In genomic region chr16:56886616-56887116, GRCm38 (mm10) we compare ENCODE assay signal across 10 mouse cellular contexts. TPM values are rescaled to one million over a fixed set of nuclear protein-coding genes. Genes with fewer than 3 reads are reported as not detected.
DNase-seq lines count a peak whose midpoint lies in the region; ATAC-seq and TF ChIP-seq lines count a peak whose summit lies in the region.
"Had no signal": no experiment of that assay in that cellular context is flagged by ENCODE, and none has a peak within 500 bp of the region (broad histone marks: within the 10 kb centered on the region; RNA-seq: fewer than 3 reads in every experiment).

No protein-coding gene starts in this region.

- peak overlapping the region; percentile 67 for H3K4me3 ChIP-seq in heart, embryonic 10.5 days
- H3K4me3 ChIP-seq in ES-E14 (ENCODE audit: insufficient read depth in 1 of 2, low read depth in 1 of 2, low read length in 2 of 2, poor library complexity in 1 of 2, severe bottlenecking in 1 of 2): peak overlapping the region in 1 of 2 experiments; percentile 92; a peak in 2 of 4 replicates
- peak overlapping the region; percentile 49 for H3K4me3 ChIP-seq in hindbrain, embryonic 13.5 days
- peak overlapping the region; percentile 49 for H3K4me3 ChIP-seq in midbrain, embryonic 13.5 days (replicated peaks)

- in situ Hi-C loops in ES-E14 (cut with MboI; ENCODE audit: low sequenced_read_pairs in 2 of 2, unreplicated experiment in 2 of 2): loop anchor here in 1 of 2 experiments (25.0 kb wide), 1 partner anchor 949 kb away; the partner anchor contains the start of gene Cep97

- no peak for ATAC-seq in hindbrain, embryonic 13.5 days (ENCODE audit: low FRiP score)
- no peak for ATAC-seq in midbrain, embryonic 13.5 days

- peak overlapping the region; percentile 83 for H3K4me2 ChIP-seq in hindbrain, embryonic 13.5 days
- peak overlapping the region; percentile 80 for H3K4me2 ChIP-seq in midbrain, embryonic 13.5 days (replicated peaks)

- no peak overlapping the region for H3K9ac ChIP-seq in ES-E14 (ENCODE audit: insufficient read depth, low read depth, low read length, poor library complexity, severe bottlenecking)
- 0 out of 2 replicates have a peak overlapping the region, but pooled peaks have one; percentile 43 for H3K9ac ChIP-seq in hindbrain, embryonic 13.5 days
- peak overlapping the region; percentile 55; the same call in 1 of the 2 replicates for H3K9ac ChIP-seq in midbrain, embryonic 13.5 days (replicated peaks)

- 0 out of 2 replicates have a peak overlapping the region, but pooled peaks have one; percentile 69 for H3K27ac ChIP-seq in heart, embryonic 10.5 days
- H3K27ac ChIP-seq in ES-E14 (ENCODE audit: insufficient read depth, low read depth, low read length, poor library complexity, severe bottlenecking): no peak overlapping the region
- no peak overlapping the region for H3K27ac ChIP-seq in hindbrain, embryonic 13.5 days
- H3K27ac ChIP-seq in midbrain, embryonic 13.5 days: no peak overlapping the region

- no peak for DNase-seq in heart, embryonic 10.5 days (ENCODE audit: low spot score)
- DNase-seq in heart, postnatal 25 days (ENCODE audit: low spot score): no peak
- DNase-seq in ES-E14 (ENCODE audit: low read depth, low spot score): no peak
- DNase-seq in adrenal gland, adult 2 months: no peak
- DNase-seq in adrenal gland, postnatal 25 days: no peak
- DNase-seq in kidney, adult 8-10 months: no peak
- DNase-seq: B cell, adult 2 months had no signal

- 35% methylated on average over 9 of the region's 9 CpGs for WGBS in heart, embryonic 10.5 days
- WGBS in hindbrain, embryonic 13.5 days: 27% methylated on average over 9 of the region's 9 CpGs
- 12% methylated on average over 9 of the region's 9 CpGs for WGBS in midbrain, embryonic 13.5 days

- H3K36me3 ChIP-seq in heart, embryonic 10.5 days: no peaks in the 10 kb centered on the region
- no peaks in the 10 kb centered on the region for H3K36me3 ChIP-seq in ES-E14 (ENCODE audit: control insufficient read depth, insufficient read depth, low read length, poor library complexity, severe bottlenecking)
- H3K36me3 ChIP-seq in hindbrain, embryonic 13.5 days: no peaks in the 10 kb centered on the region
- no peaks in the 10 kb centered on the region for H3K36me3 ChIP-seq in midbrain, embryonic 13.5 days

- no peaks in the 10 kb centered on the region for H3K9me3 ChIP-seq in heart, embryonic 10.5 days
- no peaks in the 10 kb centered on the region for H3K9me3 ChIP-seq in ES-E14 (ENCODE audit: control insufficient read depth, insufficient read depth, low read depth, low read length)
- H3K9me3 ChIP-seq in hindbrain, embryonic 13.5 days: no peaks in the 10 kb centered on the region
- no peaks in the 10 kb centered on the region for H3K9me3 ChIP-seq in midbrain, embryonic 13.5 days

- intact Hi-C loops in heart, postnatal 25 days (cut with DNase I): no loop called here

- H3K4me1 ChIP-seq in heart, embryonic 10.5 days: peaks cover 3% of the 10 kb centered on the region; the same call in 1 of the 2 replicates
- peaks cover 1 to 2% of the 10 kb centered on the region in 2 experiments; a peak in 1 of 4 replicates for H3K4me1 ChIP-seq in ES-E14 (ENCODE audit: control insufficient read depth in 2 of 2, insufficient read depth in 2 of 2, low read length in 2 of 2, poor library complexity in 1 of 2)
- peaks cover 8% of the 10 kb centered on the region for H3K4me1 ChIP-seq in hindbrain, embryonic 13.5 days (replicated peaks)
- H3K4me1 ChIP-seq in midbrain, embryonic 13.5 days (replicated peaks): peaks cover 10% of the 10 kb centered on the region

- no peaks in the 10 kb centered on the region for H3K27me3 ChIP-seq in heart, embryonic 10.5 days (ENCODE audit: insufficient read depth, poor library complexity, severe bottlenecking)
- H3K27me3 ChIP-seq in hindbrain, embryonic 13.5 days: no peaks in the 10 kb centered on the region
- no peaks in the 10 kb centered on the region for H3K27me3 ChIP-seq in midbrain, embryonic 13.5 days

TF ChIP-seq in ES-E14, 5 proteins besides CTCF, POLR2A, EP300 and RAD21:
- TF ChIP-seq MAFK (IDR thresholded peaks at IDR 0.05; ENCODE audit: insufficient read depth, low read depth, low read length) (no peak), ZC3H11A (IDR thresholded peaks at IDR 0.05; ENCODE audit: borderline replicate concordance, low read depth, low read length) (no peak), CHD2 (IDR thresholded peaks at IDR 0.05; ENCODE audit: low read depth, low read length) (no peak), HCFC1 (IDR thresholded peaks at IDR 0.05; ENCODE audit: borderline replicate concordance, insufficient read depth, low read length) (no peak), ZNF384 (IDR thresholded peaks at IDR 0.05; ENCODE audit: low read depth, low read length) (peak; percentile 79)

RNA-seq across cellular contexts. Expression of gene Tmem45a, which starts 0.7 kb away (rescaled TPM):
- polyA plus RNA-seq in heart, embryonic 10.5 days (2016; fragmentation: Nextera tagmentation; extraction: Ambion mirVana): 9.2 TPM in 2 replicates
- 1 to 10 TPM; 3.7 to 3.8 TPM for total RNA-seq in heart, postnatal 25 days (2021)
- 13.8 and 16.8 TPM in 2 replicates for total RNA-seq in ES-E14 (2012; rRNA removed)
- polyA plus RNA-seq in hindbrain, embryonic 13.5 days (2015; fragmentation: Nextera tagmentation; extraction: Ambion mirVana): 6.1 and 9.0 TPM in 2 replicates
- 3.7 and 4.7 TPM in 2 replicates for polyA plus RNA-seq in midbrain, embryonic 13.5 days (2015; fragmentation: Nextera tagmentation; extraction: Ambion mirVana)
- 1 to 10 TPM; 3.5 to 5.1 TPM for total RNA-seq in adrenal gland, adult 2 months (2021)
- polyA plus RNA-seq in adrenal gland, adult 2 months (2012; rRNA removed): 0.27 and 0.46 TPM in 2 replicates
- total RNA-seq in adrenal gland, postnatal 25 days (2021): 3.3 and 3.6 TPM in 2 replicates

RNA-seq across cellular contexts. Expression of gene Lnp1, which starts 41.2 kb away (rescaled TPM):
- polyA plus RNA-seq in heart, embryonic 10.5 days (2016; fragmentation: Nextera tagmentation; extraction: Ambion mirVana): 1.2 and 2.0 TPM in 2 replicates
- not detected for total RNA-seq in heart, postnatal 25 days (2021)
- total RNA-seq in ES-E14 (2012; rRNA removed): not detected in 2 replicates
- 0.44 TPM in 1 of 2 replicates, not detected in the other for polyA plus RNA-seq in hindbrain, embryonic 13.5 days (2015; fragmentation: Nextera tagmentation; extraction: Ambion mirVana)
- 0.32 TPM in 1 of 2 replicates, not detected in the other for polyA plus RNA-seq in midbrain, embryonic 13.5 days (2015; fragmentation: Nextera tagmentation; extraction: Ambion mirVana)
- total RNA-seq in adrenal gland, adult 2 months (2021): not detected
- not detected in 2 replicates for polyA plus RNA-seq in adrenal gland, adult 2 months (2012; rRNA removed)
- total RNA-seq in adrenal gland, postnatal 25 days (2021): not detected in 2 replicates
- total RNA-seq: heart, adult 8-10 months had no signal
